Mouse (Mus musculus) thymus, postnatal 25 days (tissue): Measurements from ENCODE around the gene Rps6kc1.

ENCODE experiments used
- DNase-seq: peaks from one replicate; pipeline ENCODE4 v3.0.0; 2022

Rps6kc1 gene

GRCm38 (mm10) chr1:190663996-190664395 is 247.6 kb downstream of the Rps6kc1 start:
- no peak for DNase-seq

- no peak for DNase-seq
These were observed 248.8 kb downstream of the Rps6kc1 start for GRCm38 (mm10) chr1:190662736-190663135.

DNA sequence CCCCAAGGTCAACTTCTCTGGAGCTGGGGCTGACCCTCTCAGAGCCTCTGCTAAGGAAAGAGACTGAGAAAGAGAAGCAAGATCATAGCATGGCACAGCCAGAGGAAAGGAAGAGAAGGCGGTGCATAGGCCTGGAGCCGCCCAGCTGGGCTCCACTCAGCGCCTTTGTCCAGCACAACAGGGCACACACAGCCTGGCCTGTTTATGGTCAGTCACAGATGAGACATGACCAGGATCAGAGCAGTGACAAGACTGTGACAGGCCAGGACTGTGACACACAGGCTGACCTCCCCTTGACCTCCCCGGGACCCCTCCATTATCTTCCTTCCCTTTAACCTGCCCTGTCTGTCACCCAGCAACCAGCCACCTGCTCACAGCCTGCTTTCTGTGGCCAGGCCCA is 249.8 kb downstream of the Rps6kc1 start:
- DNase-seq = no peak

- no peak for DNase-seq
These were observed 250.3 kb downstream of the Rps6kc1 start for GRCm38 (mm10) chr1:190661249-190661648.

DNA sequence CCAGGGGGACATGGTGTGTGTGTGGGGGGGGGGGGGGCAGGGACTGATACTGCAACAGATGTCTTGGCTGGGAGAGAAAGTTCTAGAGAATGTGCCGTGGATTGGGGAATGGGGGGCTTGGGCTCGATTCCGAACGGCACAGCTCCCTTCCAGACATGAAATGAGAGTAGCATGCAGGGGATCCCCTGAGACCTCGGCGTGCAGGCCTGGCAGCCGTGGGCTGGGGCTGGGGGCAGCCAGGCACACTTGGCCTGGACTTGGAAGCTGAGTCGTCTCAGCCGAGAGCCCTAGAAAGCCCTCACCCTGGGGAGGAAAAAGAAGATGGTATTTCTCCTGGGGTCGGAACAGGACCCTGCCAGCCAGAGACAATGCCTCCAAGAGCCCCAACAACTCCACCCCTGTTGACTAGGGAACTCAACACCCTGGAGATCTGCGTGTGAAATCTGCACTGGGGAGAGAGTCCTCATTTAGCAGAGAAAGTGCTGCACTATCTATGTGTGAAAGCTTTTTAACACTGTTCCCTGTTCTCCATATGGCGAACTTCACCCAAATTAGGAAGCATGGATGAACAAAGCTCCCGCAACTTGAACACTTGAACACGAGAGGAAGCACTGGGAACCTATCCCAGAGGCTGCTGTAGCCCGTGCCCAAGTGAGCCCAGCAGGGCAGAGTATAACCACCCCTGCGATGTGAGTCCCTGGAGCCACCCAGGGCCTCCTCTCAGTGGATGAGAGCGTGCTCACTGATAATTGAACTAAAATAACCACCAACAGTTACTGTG is 251.7 kb downstream of the Rps6kc1 start:
- DNase-seq = no peak

DNA sequence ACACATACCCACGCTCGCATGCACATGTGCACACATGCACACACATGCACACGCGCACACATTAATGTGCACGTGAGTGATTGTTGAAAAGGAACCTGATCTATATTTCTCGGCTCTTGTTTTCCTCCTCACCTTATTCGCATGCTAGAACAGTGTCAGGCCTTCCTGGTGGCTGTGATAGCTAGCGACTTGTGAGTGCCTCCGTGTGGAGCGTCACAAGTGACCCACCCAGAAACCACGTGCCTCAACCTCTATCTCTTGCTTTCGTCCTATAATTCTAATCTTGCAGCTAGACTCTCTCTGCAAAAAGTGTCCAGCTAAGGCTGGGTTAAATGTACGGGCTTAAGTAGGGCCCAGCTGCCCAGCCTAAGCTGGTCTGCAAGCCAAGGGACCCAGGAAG is 253.3 kb downstream of the Rps6kc1 start:
- no peak for DNase-seq

DNA sequence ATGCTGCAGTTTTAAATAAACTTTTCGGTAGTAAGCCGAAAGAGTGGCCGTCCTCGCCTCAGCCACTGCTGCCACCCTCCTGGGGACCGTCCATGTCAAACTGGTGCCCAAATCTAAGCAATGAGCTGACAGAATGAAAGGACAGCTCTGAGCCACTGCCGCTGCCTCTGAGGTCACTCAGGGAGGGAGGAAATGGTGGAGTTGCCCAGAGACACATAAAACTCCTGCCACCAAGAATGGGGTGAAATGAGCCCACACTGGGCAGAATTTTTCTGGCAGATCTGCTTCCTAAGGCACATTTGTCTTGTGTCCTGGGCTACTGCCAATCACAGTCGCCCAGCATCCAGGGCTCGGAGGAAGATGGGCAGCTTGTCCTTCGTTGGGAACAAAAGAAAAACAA is 255.5 kb downstream of the Rps6kc1 start:
- DNase-seq = no peak

DNA sequence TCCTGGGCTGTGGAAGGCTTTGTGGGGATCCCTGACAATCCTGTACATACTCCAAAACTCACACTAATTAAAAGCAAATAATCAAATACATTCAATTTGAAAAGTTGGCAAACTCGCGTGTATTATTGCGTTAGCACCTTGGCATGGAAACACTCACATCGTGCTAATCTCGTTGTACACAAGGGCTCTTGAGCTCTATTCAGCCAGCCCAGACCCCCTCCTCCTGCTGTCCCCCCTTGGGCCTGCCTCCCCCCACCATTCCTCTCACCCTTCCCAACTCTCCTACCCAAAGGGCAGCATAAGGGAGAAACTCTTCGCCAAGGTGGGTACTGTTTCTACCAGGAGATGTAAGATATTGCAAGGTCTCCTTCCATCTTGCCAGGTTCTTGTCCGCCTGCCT is 255.9 kb downstream of the Rps6kc1 start:
- no peak for DNase-seq

GRCm38 (mm10) chr1:190655081-190655480 is 256.5 kb downstream of the Rps6kc1 start:
- DNase-seq = no peak

DNA sequence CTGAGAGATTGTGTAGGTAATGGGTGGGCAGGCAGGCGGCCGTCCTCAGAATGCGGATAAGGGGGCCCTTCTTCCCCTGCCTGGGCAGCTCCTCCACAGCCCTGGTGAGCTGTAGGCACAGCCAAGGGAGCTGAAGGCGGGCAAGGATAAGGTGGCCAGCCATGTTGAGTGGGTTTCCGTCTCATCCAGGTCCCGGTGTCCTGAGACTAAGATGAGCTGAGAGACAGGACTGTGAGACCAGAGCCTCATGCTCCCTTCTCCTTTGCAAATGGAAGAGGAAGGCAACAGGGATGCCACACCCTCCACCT is 256.9 kb downstream of the Rps6kc1 start:
- DNase-seq = no peak

GRCm38 (mm10) chr1:190653989-190654693 is 257.4 kb downstream of the Rps6kc1 start:
- DNase-seq = no peak

DNA sequence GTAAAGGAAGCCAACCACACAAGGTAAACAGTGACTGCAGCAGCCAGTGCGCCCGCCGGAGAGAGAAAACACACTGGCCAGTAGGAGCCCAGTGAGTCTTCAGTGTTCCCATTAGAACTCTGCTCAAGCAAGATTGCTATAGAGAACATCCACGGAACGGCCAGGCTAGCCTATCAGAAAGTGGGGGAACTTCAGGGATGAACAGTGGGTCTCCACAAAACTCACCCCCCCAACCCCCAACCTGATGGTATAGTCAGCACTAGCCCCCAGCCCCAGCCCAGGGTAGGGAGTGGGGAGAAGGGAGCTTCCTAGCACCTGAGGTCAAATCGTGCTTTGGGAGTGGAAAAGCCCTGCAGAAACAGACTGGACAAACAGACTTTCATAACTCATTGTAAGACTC is 258.5 kb downstream of the Rps6kc1 start:
- DNase-seq = no peak
